Mouse (Mus musculus) erythroblast, embryonic 14.5 days (primary cell): ENCODE data around the gene Gm10643.

ENCODE experiments used
- GATA1 ChIP-seq: IDR thresholded peaks from 2 replicates; pipeline ENCODE4 v1.6.1; 2012; ENCODE audit warnings: low read length, inconsistent platforms, mixed read lengths
- TAL1 ChIP-seq: IDR thresholded peaks from 3 replicates; pipeline ENCODE4 v1.6.1; 2012; ENCODE audit warnings: low read length, inconsistent platforms, mixed read lengths

DNA sequence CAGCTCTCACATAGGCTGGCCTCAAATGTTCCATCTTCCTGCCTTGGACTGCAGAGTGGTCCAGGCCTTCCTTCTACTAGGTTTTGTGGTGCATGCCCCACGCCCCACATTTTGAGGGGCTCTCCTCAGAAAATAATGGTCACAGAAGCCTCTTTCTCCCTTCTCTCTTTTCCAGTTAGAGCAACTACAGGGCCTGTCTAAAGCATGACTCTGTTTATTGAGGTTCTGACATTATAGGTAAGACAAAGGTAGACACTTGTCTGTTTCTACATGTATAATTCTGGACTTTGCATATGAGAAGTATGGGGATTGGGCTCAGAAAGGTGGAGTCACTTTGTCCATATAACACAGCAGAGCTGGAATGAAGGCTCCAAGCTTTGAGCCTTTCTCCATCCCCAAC lies at the start of gene Gm10643:
- no peak for TF ChIP-seq GATA1
- no peak for TF ChIP-seq TAL1
